Mouse (Mus musculus): ENCODE results near the gene Thbs1. TPM values are rescaled to one million over a fixed set of nuclear protein-coding genes. Genes with fewer than 3 reads are reported as not detected.

The Thbs1 gene
- total RNA-seq, 2 experiments from 2014 or later: 2.0 to 2.2 TPM

Other genes with a start within 250 kb of the Thbs1 start
- gene Fsip1, start 145.1 kb downstream of the Thbs1 start, total RNA-seq (2021): under 1 TPM; 0.39 to 0.50 TPM